Mouse (Mus musculus) WW6 (cell line): Measurements from ENCODE around the gene Fam83g.
"Not testable (repeated sequence)": the region's sequence is repeated elsewhere in the genome, so short reads cannot be mapped to it uniquely, and the experiment has no call there.

Experiments
- DNase-seq: peaks from one replicate; pipeline ENCODE4 v3.0.0-alpha.2; 2013; ENCODE audit warnings: low read depth, low spot score

Gene Fam83g

DNA sequence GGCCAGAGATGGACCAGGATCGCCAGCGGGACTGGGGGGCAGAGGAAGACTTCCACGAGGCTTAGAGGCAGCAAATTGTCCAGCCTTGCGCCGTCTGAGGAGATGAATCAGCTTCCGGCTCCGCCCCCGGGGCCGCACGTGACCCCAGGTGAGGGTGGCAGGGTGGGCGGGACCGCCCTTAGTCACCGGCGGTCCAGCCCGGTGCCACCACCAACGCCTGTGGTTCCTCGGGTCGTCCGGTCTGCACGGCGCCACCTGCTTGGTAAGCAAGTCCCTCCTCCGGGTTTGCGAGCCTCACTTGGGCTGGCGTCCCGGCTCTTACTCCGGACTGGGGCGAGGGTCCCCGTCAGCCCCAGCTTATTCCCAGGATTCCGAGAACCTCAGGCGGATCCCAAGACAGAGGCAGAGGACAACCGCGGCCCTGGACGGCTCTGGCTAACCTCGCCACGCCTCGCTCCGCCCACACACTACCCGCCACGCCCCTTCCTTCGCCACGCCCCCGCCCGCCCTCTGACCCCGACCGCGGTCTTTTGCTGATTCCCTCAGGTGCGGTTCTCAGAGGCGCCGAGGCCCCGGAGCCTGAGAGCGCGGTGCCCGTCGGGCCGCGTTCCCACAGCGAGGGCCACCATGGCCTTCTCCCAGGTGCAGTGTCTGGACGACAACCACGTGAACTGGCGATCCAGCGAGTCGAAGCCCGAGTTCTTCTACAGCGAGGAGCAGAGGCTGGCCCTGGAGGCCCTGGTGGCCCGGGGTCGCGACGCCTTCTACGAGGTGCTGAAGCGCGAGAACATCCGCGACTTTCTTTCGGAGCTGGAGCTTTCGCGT is at the start of gene Fam83g:
Gene Fam83g (plus strand): TSS at position 185 of the 825 bp plus-strand sequence.
- no peak for DNase-seq

DNA sequence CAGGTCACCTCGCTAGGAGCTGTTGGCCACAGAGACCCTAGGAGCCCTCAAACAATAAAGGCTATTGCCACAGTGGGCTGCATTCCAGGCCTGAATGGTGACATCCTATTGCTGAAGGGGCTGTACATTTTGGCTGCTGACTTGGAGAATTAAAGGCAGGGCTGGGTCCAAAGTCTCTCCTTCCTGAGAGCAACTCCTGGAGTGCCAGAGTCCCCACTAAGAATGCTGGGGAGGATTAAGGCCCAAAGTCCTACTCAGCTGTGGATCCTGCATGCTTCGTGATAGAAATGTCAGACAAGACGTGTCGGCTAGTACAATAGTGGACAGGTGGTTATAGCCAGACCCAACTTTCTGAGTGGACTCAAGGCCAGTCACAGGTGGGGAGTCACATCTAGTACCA is 47.6 kb upstream of the Fam83g start:
- not testable (repeated sequence) for DNase-seq

DNA sequence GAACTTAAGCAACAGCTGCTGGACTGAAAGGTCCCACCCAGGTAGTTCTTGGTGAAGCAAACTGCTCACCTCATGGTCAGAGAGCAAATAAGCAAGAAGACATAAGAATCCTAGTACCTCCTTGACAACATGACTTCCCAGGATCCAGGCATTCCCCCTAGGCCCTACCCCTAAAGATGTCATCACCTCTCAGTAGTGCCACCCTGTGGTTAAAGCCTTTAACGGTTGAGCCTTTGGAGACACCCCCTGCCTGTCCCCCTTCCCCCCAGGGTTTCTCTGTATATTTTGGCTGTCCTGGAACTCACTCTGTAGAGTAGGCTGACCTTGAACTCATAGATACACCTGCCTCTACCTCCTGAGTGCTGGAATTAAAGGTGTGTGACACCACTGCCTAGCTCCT is 46.5 kb upstream of the Fam83g start:
- DNase-seq = no peak

DNA sequence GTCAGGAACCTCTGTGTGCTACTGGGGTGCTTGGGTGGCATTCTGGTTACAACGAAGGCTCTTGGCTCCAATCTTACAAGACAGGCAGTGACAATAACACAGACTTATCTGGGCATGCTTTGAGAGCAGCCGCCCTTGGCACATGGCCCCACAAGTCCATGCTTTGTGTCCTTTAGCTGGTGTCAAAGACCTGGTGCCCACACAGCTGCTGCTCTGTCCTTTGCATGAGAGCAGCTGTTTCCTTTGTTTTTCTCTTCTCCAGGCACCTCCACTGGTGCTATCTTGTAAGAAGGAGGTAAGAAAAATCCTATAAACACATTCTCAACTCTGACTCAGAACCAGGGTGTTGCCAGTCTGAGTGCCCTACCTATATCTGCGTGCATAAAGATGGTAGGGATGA is 46.0 kb upstream of the Fam83g start:
- DNase-seq = no peak

DNA sequence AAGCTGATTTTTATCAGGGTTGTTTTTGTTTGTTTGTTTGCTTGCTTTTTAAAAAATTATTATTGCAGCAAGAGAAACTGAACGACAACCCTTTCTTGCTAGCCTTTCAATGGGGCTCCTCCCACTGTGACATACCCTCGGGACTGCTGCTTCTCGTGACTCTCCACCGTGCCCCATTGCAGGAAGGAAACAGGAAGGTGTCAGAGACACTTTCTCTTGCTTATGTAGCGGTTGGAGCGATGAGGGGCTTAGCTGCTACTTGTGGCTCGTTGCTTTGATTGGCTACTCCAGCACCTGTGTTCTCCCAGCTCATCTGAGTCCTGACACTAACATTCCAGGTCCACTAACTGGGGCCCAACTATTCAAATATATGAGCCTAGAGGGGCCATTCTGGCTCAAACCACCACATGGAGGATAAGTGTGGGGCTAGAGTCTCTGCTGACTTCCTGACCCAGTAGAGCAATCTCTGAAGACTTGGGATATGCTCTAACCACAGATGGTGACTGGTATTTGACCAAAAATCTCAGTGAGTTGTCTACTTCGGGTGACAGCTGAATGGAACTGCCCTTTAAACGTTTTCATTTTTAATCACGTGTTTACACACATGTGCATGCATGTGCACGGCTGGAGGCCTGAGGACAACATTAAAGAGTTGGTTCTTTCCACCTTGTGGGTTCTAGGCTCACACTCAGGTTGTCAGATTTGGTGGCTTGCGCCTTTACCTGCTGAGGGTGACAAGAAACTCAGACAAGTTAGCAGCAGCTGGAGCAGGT is 44.9 kb upstream of the Fam83g start:
- no peak for DNase-seq

DNA sequence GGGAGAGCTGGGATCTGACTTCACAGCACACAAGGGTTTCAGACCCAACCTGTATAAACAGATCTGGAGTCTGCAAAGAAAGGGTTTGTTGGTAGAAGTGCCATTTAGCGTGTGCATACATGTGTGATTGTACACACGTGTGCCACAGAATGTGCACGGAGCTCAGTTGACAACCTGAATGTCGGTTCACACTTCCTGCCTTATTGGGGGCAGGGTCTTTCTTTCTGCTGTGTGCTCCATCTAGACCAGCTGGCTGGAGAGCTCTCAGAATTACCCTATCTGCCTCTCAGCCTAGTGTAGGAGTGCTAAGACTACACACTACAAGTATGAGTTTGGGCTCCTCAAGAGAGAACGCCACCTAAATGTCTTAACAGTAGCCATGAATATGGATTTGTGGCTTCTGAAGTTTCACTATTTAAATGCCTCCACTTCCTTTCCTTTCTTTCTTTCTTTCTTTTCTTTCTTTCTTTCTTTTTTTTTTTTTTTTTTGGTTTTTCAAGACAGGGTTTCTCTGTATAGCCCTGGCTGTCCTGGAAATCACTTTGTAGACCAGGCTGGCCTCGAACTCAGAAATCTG is 44.2 kb upstream of the Fam83g start:
- no peak for DNase-seq

DNA sequence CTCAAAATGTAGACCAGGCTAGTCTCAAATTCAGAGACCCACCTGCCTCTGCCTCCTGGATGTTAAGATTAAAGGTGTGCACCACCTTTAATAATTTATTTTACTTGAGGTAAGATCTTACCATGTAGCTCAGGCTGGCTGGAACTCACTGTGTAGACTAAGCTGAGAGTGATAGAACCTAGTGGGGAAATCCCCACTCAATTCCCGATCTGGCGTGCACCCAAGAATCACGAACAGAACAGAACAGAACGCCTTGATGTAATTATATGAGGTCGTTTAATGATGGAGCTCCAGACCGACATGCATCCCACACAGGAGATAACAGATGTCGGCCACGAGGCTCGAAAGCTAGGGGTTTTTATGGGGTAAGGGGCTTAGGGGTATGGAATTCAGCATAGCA is 43.3 kb upstream of the Fam83g start:
- not testable (repeated sequence) for DNase-seq

DNA sequence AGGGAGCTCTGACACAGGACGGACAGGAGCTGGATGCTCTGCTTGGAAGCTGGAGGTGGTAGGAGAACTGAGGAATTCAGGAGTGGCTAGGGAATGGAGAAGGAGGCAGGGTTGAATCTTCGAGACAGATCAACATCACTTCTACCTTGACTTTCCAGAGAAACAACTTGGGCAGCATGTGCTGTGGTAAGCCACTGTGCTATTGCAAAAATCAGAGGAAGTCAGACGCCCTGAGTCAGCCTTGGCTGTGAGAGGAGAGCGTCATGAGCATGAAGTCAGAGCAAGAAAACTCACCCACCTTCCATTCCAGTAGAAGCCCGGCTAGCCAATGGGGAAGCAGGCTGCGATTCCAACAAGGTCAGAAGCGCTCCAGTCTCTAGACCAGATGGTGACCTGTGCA is 41.8 kb upstream of the Fam83g start:
- no peak for DNase-seq

DNA sequence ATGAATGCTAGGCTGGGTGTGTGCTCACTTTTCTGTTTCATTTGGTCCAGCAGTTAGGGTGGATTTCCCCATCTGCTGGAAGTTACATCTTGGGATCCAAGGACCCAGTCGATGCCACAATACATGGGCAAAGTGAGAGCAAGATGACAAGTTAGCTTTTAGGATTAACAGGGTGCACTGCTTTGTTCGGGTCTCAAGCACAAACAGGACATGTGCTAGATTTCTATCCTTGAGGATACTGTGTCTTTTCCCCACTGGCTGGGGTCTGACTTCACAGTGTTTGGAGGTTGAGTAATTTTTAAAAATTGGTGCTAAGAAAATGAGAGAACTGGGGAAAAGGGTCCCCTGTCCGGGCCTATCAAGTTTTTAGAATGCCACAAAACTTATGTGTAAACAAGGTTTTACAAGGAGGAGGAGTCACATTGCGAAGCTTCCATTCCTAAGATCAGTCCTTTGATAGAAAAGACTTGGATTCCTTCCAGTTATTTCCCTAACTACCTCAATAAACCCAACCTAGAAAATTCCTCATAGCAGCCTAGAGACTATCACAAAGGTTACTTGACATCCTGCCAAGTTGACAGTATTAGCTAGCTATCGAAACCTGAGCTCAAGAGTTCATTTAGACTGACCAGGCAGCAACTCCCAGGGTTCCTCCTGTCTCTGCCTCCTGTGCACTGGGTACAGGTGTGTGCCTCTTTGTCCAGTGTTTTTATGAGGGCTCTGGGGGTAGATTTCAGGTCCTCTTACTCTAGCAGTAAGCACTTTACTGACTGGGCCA is 40.5 kb upstream of the Fam83g start:
- DNase-seq = no peak

DNA sequence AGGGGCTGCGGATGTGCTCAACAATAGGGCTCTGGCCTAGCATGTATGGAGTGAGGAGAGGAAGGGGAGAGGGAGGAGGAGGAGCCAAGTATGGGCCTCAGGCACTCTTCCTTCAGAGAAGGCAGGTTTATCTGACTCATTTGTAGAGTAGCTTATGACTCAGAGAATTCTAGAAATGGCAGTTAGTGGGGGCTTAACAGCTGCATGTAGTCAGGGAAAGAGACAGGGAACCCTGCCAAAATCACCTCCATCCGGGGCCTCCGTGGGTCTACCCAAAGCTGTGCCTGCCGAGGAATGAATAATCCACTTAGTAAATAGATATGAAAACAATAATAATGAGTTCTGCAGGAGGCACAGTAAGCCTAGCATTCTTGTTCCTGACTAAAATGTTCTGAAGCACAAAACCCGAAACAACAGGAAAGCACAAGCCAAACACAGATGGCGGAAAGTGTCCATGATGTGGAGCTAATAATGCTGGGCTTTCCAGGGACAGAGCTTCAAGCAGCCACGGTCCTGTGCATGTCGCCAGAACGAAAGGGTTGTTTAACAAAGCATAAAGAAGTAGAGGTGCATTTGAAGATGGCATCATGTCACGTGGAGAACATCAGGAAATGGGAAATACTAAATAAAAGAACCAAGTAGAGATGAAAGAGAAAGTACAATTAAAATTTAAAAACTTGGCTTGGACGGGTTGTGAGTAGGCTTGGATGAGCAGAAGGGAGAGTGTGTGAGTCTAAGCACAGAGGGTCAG is 39.1 kb upstream of the Fam83g start:
- DNase-seq = no peak

DNA sequence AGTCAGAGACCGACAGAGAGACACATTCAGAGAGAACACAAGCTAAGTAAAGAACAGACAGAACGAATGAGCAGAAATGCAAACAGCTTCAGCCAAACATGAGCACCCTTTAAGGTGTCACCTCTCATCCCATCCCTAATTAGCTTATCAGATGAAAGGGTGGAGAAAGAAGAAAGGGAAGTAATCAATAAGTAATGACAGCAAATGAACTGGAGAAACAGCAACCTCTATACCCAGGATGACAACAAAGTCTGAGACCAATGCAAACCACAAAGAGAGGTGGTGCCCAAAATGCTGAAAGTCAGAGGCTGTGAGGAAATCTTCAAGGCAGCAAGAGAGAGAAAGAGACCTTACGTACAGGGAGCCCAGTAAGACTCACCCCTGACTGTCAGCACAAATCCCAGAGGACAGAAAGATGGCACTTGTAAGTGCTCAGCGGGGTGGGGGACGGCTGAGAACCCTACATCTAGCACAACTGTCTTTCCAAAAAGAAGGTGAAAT is 38.5 kb upstream of the Fam83g start:
- DNase-seq = no peak

DNA sequence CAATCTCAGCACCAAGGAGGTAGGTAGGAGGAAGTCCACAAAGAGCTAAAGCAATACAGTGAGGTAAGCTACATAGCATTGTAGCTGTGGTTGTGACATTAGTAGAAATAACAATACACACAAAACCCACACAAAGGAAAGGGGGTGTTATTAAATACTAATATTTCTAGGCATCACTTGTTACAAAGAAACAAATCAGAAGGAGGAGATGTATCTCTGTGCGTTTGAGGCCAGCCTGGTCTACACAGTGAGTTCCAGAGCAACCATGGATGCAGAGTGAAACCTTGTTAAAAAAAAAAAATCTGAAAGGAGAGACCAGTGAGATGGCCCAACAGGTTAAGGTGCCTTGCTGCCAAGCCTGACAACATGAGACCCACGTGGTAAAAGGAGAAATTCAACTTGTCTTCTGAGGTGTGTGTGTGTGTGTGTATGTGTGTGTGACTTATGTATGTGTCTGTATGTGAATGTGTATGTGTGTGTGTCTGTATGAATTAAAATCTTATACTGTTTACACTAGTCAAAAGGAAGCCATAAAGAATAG is 37.3 kb upstream of the Fam83g start:
- DNase-seq = no peak

DNA sequence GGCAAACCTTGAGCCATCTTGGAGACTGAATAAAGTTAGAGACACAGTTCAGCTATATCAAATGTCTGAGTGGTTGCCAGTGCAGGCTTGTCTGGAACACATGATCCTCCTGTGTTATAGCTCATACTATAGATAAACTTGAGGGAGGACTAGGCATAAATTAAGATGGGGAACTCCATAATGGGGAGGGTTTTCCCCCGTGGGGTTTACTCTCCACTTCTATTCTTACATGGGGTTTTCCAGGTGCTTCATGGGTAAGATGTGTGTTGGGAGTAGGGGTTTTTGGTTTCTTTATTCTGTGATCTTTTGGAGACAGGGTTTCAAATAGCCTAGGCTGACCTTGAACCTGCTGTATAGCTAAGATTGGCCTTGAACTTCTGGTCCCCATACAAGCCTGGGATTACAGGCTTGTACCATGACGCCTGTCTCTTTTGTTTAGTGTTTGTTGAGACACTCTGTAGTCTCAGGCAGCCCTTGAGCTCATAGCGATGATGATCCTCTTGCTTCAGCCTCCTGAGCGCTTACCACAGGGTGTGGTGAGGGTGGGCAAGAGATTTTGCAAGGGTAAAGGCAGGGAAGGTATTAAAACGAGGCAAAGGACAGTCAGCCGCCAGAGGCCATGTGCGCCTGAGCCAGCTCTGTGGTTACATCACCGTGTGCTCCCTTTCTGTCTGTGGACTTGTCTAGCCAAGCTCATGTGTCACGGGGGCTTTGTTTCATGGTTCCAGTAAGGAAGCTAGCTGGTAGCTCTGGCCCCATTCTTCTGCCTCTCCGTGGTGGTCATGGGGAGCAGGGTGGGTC is 36.6 kb upstream of the Fam83g start:
- DNase-seq = no peak

DNA sequence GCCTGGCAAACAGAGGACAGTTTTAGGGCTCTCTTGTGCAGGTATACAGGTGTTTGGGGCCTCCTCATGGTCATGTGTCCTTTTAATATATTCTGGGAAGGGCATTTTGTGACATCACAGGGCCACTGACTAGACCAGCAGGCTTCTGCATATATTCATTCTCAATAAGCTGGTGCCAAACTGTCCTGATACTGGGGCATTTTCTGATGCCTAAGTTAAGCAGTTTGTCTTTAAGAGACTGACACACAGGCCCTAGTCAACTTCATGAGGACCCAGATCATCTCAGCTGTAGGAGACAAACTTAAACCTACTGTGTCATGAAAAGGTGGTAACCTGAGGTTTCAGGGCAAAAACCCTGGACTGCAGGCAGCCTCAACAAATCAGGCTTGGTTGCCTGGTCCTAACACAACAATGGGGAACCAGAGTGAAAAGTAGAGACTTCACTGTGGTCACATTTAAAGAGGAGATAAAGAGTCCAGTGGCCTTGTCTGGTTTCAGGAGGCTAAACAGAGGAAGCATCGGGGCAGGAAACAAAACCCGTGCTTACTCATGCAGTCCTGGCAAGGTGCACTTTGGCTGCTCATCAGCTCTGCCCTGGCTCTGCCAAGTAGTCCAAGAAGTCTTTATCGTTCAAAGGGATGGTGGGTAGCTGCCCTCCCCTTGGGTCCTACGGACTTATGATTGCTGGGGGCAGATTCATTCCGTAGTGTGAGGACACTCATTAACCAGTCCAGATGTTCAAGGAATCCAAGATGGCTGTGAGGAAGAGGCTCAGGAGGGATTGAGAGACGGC is 35.7 kb upstream of the Fam83g start:
- DNase-seq = no peak

DNA sequence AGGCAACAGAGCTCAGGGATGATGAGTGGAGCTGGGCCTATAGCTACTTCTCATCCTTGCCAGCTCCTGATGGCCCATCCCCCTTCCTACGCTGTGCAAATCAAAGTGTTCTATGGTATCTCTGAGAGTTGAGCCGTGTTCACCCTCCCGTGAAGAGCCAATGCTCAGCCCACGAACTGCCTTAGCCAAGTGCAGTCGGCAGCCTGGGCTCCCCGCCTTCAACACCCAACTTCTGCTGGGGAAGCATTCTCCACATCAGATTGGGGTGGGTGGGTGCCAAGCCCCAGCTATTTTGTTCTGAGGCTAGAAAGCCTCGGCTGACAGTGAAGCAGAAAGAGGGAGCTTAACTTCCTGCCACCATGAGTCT is 35.2 kb upstream of the Fam83g start:
- no peak for DNase-seq

DNA sequence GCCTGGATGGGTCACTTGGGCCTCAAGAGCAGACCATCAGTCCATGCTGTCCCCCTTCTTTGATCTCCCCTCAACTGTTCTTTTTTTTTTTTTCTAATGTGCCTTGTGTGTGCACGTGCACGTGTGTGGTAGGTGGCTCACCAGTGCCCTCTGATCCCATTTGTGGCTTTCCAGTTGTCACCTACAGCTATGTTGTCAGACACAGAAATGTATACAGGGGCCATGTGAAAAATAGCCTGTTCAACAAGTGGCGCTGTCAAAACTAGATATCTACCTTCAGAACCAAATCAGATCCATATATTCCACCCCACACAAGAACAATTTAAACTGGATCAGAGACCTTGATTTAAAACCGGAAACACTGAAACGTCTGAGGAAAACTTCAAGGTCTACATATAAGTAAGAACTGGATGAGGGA is 34.7 kb upstream of the Fam83g start:
- DNase-seq = no peak

DNA sequence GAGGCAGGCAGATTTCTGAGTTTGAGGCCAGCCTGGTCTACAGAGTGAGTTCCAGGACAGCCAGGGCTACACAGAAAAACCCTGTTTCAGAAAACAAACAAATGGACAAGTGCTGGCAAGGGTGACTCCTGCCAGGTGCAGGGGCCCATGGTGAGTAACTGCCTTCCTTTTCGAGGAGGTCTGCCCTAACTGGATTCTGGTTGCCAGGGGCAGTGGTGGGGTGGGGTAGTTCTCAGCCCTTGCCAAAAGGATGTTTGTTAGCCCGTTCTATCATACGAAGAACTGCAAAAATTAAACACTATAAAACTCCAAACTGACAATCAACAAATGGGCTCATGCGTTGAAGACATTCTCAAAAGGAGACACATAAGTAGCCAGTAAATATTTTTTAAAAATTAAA is 34.3 kb upstream of the Fam83g start:
- no peak for DNase-seq

DNA sequence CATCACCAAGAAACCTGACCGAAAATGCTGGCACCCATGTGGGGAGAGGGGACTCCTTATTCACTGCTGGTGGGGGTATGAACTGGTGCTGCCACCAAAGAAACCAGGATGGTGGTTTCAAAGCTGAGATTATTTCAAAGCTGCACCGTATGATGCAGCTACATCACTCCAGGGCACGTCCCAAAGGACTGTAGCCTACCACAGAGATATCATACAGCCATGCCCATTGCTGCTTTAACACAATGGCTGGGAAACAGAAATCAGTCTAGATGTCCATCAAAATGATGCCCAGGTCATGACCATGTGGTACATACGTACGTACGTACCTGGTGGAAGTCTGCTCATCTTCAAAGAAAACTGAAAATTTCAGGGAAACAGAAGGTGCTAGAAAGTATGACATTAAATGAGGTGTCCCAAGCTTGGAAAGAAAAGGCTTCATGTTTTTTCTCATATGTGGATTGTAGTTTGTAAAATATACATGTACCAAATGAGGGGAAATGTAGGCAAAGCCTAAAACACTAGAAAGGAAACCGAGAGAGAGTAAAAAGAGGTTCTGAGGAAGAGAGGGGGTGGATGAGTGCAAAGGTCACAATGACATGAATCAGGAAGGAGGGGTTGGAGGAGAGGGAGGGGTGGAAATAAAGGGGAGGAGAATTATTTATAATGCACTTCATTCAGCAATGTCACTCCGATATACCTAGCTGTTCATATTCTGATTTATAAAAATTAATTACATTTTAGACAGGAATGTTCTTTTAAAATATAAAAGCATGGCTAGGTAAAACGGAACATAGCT is 33.2 kb upstream of the Fam83g start:
- no peak for DNase-seq
